Mouse (Mus musculus): ENCODE data around the gene Flt1. TPM values are rescaled to one million over a fixed set of nuclear protein-coding genes. Genes with fewer than 3 reads are reported as not detected.

Gene Flt1
- polyA plus RNA-seq, 3 experiments from 2014 or later = not detected

- ATAC-seq = no peak
These were observed 623 bp downstream of the Flt1 start for GRCm38 (mm10) chr5:147724945-147725830.

DNA sequence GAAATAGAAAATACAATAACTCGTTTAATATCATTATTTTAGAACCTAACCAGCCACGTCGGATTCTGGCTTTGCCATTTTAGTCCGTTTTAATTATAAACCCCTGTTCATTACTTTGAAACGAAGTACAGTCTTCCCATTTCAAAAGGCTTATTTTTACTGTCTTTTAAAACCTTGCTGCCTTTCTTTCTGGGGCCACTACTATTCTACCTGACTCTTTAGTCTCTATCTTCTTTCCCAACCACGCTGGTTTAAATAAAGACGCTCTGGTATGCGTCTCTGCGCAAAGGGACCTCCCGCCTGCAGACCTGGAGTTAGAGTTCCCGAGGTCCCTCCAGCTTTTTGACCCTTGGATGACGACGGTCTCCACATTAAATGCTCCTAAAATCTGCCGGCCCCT, 1.4 kb downstream of the Flt1 start:
- no peak for ATAC-seq

DNA sequence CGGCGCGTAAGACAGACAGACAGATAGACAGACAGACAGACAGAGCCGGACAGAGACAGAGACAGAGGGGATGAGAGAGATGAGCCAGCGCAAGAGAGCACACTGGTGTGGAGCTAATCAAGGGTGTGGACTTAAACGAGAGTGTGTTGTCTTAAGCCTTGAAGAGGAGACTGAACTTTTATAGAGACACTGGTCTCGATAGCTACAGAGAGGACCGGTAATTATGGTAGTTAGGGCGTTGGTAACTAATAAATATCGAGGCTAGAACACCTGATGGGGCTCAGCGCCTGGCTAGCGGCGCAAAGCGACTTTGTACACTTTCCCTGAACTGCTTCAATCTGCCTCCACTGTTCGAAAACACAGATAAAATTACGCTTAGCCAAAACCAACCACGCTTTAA, 2.0 kb downstream of the Flt1 start:
- no peak for ATAC-seq

DNA sequence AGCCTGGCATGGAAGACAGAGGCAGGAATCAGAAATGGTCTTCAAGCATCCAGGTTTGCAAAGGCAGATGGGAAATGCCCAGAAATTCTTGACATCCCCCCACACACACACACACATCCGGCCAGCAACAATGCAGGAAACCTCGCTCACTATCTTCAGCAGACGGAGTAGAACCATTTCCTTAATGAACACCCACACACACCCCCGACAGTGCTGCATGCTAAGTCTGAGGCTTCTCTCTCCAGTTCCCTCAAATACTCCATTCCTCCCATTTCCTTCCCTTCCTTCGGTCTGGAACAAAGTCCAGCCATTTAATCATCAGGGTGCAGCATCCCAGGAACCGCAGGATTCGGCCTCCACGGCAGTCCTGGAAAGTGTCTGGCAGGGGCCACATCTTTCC, 4.4 kb downstream of the Flt1 start:
- ATAC-seq = no peak

DNA sequence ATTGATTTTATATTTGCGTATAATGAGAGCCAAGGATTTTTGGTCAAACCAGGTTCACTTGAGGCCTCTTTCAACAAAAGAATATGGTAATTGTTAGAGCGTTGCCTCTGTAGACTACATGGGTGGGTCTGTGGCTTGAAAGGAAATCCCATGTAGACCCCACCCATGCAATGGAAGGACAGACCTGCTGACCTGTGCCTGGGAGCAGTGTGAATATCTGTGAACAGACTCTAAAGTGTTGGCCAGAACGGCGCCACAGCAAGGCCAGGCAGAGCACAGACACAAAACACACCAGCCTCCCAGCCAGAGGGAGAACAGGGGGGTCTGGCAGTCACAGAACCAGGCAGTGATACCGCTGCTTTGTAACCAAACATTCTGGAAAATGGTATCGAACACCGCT, 7.5 kb downstream of the Flt1 start:
- ATAC-seq = no peak

GRCm38 (mm10) chr5:147716697-147717217, 9.1 kb downstream of the Flt1 start:
- ATAC-seq = no peak

GRCm38 (mm10) chr5:147716276-147716675, 9.5 kb downstream of the Flt1 start:
- no peak for ATAC-seq

DNA sequence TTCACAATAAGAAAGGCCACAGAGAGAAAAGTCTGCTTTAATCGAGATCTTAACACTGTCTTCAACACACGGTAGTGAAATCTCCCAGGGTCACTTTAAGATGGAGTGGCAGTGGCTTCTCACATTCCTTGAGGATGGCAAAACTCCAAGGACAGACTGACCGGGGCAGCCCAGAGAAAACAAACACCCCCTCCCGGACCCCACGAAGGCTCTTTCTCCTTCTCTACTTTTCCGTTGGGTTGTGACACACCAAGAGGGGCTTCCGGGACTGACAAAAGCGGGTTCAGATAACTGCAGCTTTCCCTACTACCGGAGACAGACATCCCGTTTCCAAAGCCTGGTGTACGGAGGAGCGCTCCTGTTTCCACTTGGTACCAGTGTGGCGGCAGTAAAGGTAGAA, 10.4 kb downstream of the Flt1 start:
- no peak for ATAC-seq

DNA sequence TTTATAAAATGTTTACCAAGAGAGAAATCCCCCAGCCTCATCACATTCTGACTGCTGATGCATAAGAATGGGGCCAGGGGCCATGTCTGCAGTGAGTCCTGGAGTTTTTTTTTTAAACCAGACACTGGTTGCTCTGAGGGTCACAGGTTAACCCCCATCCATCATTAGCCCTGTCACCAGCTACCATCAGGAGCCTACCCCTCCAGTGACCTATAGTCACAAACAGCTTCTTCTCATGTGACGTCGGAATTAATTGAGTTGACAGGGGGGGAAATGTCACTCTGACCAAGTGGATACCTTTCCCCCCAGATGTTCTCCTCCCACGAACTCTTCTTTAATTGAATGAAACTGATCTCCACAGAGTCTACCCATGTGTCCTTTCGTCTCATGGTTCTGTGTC, 17.3 kb downstream of the Flt1 start:
- ATAC-seq = no peak

GRCm38 (mm10) chr5:147707479-147707878, 18.3 kb downstream of the Flt1 start:
- no peak for ATAC-seq

- ATAC-seq = no peak
These were observed 20.9 kb downstream of the Flt1 start for GRCm38 (mm10) chr5:147704890-147705289.

- ATAC-seq = no peak
These were observed 23.4 kb downstream of the Flt1 start for GRCm38 (mm10) chr5:147702423-147702822.

- ATAC-seq = no peak
These were observed 24.8 kb downstream of the Flt1 start for GRCm38 (mm10) chr5:147701024-147701423.

DNA sequence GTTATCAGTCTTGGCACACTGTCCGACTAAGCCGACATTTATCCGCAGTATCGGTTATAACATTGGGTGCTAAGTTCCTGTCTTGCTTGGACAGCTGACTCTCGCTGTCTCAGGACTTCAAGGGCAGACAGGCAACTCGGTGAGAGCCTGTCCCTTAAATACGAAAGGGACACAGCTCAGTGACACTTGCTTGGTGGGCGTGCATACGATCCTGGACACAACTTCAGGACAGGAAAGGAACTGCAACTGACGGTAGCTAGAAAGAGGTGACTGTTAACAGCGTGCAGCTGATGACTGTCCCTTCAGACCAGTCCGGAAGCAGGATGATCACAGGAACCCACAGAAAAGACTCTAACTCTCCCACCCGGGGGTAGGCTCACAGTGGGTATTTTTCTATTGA, 27.8 kb downstream of the Flt1 start:
- ATAC-seq = no peak

- ATAC-seq = no peak
These were observed 28.6 kb downstream of the Flt1 start for GRCm38 (mm10) chr5:147697165-147697564.

DNA sequence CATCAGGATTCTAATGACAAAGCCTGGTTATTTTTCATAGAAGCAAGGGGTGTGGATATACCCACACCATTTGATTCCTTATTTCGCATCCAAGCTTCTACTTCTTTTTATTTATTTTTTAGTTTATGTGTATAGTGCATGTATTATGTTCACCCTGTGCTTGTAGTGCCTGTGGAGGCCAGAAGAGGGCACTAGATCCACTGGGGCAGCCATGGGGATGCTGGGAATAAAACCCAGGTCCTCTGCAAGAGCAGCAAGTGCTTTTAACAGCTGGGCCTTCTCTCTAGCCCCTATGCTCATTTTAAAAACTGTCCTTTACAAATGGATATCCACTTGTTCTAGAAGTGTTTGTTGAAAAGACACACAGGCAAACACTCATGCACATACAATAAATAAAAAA, 33.2 kb downstream of the Flt1 start:
- no peak for ATAC-seq

GRCm38 (mm10) chr5:147683707-147684323, 42.0 kb downstream of the Flt1 start:
- ATAC-seq = no peak

- ATAC-seq = no peak
These were observed 44.6 kb downstream of the Flt1 start for GRCm38 (mm10) chr5:147681224-147681623.

DNA sequence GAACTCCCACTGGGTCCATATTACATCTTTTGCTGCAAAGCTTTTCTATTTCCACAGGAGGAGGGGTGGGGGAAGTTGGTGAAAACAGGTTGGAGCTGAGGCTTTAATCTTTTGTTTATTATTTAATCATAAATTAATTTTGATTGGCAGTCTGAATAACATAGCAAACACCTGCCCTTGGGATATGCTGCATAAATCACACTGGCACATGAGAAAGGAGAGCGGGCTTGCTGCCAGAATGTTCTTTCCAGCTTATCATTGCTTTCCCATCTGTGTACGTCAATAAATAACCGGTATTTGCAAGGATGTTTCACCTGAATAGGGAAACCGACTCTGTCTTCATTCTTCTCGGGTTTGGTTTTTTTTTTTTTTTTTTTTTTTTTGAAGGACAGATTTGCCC, 45.1 kb downstream of the Flt1 start:
- no peak for ATAC-seq

DNA sequence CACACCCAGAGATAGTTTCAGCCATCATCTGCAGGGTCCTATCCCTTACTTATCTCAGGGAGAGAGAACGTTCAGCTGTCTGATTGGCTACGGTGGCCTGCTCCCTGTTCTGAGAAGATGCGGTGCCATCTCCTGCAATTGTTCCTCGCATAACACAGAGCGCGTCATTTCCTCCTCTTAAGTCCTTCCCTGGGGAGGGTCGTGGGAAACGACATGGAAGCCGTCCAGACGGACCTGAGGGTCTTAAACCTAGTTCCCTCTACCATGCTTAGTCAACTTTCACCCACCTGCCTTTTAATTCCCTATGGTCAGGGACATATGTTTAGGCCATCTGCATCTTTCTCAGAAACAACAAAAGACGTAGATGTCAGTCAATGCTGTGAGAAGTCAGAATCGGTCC, 46.5 kb downstream of the Flt1 start:
- no peak for ATAC-seq

DNA sequence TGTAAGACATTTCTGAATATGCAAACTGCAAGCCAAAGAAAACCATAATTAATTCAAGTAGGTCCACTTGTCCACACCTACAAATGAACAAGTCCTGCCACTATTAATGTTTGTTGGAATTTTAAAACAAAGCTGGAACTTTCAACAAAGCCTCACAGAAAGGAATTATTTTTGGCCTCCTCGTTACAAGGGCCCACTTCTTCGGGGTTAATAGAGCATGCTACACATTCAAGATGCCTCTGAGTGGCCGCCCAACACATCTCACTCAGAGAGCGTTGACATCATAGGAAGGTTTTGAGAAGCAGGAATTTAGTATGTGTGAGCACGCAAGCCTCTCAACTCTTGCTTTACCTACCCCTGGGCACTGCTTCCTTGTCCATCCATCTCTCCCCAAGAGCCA, 50.0 kb downstream of the Flt1 start:
- no peak for ATAC-seq

DNA sequence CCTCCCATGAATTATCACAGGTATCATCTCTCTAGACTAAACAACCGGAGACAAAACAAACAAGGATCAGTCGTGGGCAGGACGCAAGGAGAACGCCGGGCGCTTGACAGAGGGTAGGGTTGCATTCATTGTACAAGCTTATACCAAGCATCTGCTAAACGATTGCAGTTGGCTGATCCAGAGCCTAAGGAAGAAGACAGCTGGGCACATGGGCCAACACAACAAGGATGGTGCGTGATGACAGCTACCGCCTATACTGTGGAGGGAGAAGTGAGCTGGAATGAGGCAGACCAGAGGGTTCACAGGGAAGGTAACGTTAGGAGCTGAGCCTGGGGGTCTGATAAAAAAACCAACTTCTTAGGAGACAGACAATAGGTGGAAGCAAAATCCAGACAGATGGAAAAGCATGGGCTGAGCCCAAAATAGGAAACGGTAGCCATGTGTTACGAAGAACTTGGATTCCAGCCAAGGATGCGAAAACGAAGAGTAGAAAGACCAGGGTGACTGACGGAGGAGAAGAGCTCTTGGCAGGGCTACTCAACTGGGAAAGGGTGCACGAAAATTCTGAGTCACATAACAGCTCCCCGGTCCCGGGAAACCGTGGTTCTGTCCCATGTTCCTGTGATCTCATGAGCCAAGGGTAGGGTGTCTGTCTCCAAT, 53.9 kb downstream of the Flt1 start:
- no peak for ATAC-seq

DNA sequence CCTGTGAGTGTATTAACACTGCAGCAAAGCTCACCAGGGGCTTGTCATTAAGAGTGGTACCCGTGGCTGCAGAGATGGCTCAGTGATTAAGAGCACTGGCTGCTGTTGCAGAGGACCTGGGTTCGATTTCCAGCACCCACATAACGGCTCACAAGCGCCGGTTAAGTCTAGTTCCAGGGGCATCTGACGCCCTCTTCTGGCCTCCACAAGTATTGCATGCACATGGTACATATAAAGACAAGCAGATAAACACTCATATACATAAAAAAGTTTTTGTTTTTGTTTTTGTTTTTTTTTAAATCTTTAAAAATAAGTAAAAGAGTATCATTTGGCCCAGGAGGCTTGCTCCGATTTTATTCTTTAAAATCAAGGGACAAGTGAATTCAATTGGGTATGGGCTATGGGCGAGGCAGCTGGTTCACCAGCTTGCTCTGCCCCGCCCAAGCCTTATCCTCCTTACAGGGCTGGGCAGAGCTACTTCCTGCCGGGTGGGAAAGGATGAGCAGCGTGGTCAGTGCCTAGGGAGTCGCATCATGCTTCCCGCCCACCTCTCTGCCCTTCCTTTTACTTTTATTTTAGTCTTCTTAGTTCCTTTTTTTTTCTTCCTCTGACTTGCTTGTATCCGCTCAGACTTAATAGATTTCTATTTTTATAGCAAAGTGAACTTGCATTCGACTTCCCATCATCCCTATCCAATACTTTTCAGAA, 57.0 kb downstream of the Flt1 start:
- no peak for ATAC-seq
